Mouse (Mus musculus) embryo, embryonic 11 days (tissue): ENCODE data around the gene Klrb1c.
"Not testable (repeated sequence)": the region's sequence is repeated elsewhere in the genome, so short reads cannot be mapped to it uniquely, and the experiment has no call there.

Experiments
- DNase-seq: peaks from one replicate; pipeline ENCODE4 v3.0.0-alpha.2; 2015

Gene Klrb1c

DNA sequence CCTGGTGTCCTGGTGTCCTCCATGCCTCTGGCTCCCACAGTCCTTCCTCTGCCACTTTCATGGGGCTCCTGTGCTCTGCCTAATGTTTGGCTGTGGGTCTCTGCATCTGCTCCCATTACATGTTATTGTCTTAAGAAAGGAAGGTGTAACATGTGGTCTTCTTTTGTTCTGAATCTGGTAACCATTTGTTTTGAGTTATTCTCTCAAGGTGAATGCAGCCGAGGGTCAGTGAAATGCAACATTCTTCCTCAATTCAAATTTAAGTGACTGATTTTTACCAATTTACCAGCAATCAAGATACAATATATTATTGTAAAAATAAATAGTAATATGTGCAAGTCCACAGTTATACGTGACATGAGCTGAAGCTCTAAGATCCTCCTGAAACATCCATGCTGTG lies at the start of gene Klrb1c:
Klrb1c (minus strand) TSS at position 101 of the 400 bp plus-strand sequence.
- DNase-seq, result no peak

DNA sequence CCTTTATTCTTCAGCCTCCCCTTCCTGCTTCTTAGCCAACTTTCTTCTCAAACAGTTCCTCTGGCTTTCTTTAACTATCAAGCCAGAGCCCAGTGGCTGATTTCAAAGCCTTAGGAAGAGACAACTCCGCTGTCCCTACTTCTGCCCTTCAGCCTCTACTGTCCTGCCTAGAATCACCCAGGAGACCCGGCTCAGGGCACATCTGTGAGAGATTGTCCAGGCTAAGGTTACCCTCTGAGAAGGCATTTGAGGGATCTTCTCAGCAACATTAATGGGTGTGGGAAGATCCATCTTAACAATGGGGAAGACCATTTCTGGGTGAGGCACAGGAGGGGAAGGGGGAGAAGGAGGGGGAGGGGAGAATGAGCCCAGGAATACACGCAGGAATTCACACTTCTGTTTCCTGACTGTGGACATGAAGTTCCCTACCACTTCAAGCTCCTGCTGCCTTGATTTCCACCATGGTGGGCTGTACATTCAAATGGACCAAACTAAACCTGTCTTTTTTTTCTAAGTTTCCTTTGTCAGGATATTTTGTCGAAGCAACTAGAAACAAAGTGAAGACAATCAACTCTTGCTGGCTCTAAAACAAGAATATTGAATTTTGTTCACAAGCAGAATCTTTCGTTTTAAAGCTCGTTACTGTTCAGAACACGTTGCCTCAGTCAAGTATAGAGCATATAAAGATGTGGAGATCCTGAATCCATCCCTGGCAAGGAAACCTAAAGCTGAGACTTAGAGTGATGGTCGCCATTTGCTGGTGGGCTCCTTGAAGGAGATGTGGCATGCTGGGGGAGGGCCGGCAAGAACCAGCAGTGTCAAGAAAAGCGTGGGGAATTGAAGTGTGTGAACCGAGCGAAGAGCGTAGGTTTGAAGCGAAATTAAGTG lies 48.7 kb upstream of the Klrb1c start:
- peak; percentile 71 for DNase-seq

DNA sequence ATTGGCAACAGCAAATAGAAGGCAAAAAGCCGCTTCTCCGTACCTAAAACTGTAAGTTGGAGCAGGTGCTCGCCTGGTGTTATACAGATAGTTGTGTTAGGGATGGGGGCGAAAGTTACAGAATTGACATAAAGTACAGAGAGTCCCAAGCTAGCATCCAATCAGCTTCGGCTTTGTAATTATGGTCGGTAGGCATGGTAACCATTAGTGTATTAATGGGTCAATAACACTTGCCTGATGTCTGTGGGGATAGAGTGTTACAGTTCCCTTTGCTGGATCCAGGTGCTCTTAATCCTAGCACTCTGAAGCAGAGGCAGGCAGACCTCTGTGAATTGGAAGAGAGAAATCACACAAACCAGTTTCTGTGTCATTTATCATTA lies 47.9 kb upstream of the Klrb1c start:
- peak; percentile 10 for DNase-seq

DNA sequence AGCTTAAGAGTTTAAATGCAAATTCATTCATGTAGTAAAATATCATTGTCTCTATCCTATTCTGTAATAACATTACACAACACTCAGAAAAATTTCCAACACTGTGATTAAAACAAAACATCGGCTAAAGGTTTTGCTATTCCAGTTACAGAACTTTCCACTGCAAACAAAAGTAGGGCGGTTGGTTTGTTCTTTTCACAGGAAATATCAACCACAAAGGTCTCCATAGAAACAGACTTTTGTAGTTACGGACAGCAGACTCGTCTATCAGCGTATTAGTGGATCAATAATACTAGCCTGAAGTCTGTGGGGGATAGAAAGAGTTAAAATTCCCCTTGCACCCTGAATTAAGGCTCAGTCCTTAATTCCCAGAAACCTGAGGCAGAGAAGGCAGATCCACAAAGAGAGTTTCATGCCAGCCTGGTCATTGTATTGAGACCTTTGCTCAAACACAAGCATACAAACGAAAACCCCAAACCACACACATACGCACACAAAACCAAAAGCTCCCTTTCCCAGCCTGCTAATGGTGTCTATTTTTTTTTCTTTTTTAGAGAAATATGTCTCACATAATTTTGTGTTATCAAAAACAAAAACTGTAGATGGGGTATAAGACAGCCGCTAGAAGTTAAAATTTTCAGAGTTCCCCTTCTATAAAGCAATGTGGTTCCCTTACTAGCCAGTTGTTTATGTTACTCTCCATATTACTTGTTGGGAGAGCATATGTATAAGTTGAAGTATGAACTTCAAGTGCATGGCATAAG lies 47.4 kb upstream of the Klrb1c start:
- DNase-seq, result no peak

DNA sequence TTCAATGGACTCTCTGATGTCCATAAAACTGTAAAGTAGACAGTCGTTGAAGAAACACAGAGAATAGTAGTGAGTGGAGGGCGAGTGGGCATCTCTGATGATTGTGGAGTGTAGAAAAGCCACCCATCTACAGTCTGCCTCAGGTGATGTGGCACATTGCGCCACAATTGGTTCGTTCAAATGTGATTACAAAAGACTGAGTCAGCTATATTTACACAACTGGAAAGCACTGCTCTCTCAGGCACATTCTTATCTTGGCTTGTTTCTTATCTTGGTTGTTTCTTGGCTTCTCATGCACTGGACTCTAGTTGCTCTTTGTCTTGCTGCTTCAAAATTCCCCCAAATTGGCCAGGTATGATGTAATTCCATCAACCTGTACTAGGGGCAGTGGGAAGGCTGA lies 46.6 kb upstream of the Klrb1c start:
- no peak for DNase-seq

DNA sequence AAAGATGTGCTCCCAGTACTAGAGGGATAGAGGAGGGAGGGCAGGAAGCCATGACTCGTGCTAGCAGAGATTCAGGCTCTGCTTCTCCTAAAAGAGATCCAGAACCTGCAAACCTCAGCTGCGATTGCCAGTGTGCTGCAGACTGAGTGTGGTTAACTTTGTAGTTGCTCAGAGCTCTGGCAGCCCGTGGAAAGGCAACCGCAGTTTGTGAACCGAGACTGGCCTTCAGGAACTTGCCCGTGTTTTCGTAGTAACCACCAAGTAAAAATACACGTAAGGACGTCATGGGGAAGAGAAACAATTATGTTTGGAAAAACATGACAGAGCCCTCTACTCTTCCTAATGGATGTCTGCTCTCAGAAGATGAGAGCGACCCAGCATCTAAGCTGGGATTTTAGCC lies 44.0 kb upstream of the Klrb1c start:
- DNase-seq, result no peak

DNA sequence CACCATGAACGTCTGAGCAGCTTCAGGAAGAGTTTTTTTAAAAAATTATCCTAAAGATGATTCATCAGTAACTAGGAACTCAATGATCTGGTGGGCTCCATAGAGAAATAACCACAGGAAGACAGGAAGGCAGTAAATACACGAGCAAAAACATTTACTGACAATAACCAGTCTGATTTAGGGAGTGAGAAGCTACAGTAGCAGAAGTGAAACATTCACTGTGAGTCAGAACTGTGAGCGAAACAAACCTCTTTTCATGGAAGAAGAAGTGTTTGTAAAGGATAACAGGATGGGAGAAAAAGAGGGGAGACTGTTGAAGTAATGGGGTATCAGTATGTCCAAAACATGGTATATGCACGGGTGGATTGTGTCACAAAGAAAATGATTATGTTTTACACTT lies 40.8 kb upstream of the Klrb1c start:
- DNase-seq, result no peak

DNA sequence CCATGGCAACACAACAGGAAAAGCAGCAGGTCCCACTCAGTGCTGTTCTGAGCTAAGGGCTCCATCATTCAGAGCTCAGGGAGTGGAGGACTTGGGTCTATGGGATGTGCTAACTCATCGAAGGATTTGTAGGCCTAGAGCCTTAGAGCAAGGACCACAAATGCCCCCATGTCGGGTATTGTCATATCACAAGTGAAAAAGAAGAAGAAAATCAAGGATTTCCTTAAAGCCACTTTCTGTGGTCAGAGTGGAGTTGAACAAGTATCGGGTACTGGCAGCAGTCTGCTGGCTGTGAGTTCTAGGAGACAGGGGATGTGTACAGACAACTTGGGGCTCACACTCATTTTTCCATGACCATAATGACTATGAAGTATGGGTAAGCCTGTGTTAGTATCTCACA lies 37.8 kb upstream of the Klrb1c start:
- DNase-seq, result no peak

DNA sequence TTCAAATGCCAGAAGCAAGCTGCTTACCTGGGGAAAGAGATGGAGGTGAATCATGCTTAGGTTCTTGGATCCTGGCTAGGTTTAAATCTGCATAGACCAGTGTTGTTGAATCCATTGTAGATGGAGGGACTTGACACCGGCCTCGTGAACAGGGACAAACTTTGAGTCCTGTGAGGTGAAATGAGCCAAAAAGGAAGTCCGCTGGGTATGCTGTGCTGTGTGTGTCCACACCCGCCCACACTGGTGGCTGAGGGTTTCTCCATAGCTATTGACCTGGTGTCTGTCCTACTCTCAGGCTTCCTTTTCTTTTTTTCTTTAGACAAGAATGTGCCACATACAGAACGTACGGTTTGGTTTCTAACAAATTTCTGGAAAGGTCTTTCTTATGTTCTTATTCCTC lies 37.1 kb upstream of the Klrb1c start, which contains the start of the genes Gm44511 and Klrb1b:
Gm44511 (minus strand) TSS at position 184 of the 400 bp plus-strand sequence.
Klrb1b (minus strand) TSS at position 200 of the 400 bp plus-strand sequence.
- no peak for DNase-seq

DNA sequence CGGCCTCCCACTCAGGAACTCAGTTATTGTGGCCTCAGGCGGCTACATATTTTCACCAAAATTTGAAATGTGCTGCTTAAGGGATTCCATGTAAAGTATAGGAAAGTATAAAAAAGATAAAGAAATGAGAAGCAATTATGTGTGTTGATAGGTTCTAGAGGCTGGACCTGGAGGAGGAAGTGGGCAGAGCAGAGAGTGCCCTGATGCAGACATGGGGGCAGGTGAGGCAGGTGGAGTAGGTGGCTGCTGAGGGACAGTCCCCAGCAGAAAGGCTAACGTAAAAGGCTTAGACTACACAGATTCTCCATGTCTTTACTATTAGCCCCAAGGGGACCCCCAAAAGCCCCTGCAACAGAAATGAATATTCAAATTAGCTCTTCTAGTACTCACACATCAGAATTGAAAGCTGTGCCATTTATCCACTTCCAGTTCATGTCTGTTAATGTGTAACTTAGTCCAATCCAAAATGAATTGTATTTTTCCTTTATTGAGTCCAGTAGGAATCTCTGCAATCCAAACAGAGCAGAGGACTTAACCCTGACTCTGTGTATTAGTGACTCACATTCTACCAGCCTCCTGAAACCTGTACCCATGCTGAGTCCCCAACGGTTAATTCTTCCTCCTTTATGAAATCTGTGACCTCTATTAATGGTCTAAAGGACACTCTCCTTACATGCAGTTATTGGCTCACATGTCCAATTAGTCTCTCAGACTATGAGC lies 29.2 kb upstream of the Klrb1c start:
- DNase-seq, result no peak

DNA sequence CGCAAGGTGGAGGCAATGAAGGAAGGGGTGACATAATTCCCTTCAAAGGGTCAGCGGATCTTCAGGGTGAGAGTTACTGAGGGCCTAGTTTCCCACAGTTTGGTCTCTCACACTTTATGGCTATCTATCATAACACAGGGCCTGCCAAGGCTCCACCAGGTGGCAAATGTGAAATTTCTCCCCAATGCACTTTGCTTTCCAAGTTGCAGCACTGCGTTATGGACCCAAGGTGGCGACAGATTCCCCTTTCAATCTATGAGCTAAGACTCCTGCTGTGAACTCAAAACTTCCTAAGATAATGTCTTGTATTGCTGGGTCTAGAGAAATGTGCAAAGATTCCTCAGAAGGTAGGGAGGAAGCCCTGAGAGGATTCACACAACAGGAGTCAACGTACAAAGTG lies 19.5 kb upstream of the Klrb1c start:
- DNase-seq, result peak; percentile 41

DNA sequence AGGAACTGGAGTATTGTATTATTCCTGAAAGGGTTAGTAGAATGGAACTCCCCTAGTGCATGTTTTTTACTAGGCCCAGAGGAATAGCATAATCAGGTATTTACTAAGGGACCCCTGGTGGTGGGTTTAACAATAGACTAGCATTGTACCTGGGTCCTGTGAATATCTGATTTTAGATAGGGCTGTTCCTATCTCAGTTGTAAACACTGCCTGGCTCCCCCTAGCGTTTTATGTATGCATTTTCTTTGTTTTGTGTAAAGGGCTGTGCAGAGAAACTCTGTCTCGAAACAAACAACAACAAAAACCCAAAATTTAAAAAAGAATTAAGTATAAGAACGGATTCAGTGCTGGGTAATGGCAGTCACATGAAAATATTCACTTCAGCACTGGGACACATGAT lies 18.0 kb upstream of the Klrb1c start:
- DNase-seq, result peak; percentile 13

DNA sequence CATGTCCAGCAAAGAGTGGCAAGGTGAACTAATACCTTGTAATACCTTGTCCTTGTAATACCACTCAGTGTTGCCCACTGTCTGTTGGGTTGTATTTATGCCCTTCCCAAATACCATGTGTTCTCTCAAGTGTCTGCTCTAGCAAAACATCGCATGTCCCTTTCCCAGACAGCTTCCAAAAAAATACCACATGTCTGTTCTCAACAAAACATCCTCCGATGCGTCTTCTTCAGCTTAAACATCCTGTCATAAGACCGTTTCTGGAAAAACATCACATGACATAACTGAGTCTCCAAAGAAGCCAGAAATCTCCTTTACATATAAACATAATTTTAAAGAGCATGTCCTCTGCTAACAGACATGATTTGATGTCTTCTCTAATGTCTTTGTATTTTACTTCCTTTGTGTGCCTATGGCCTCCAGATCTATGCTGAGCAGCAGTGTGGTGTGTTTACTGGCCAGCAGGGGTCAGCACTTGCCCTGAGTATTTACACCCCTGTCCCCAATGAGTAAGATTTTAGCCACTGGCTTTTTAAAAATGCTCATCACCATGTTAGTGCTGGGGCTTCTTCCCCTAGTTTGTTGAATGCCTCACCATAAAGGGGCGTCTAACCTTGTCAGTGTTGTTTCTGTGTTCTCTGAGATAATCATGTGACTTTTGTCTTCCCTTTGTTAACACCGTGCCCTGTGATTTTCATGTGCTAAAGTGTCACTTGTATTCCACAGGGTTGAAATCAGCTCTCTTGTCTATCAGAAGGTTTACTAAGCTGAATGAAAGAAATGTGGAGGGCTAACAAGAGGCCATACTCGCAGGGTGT lies 16.0 kb upstream of the Klrb1c start:
- peak; percentile 74 for DNase-seq

DNA sequence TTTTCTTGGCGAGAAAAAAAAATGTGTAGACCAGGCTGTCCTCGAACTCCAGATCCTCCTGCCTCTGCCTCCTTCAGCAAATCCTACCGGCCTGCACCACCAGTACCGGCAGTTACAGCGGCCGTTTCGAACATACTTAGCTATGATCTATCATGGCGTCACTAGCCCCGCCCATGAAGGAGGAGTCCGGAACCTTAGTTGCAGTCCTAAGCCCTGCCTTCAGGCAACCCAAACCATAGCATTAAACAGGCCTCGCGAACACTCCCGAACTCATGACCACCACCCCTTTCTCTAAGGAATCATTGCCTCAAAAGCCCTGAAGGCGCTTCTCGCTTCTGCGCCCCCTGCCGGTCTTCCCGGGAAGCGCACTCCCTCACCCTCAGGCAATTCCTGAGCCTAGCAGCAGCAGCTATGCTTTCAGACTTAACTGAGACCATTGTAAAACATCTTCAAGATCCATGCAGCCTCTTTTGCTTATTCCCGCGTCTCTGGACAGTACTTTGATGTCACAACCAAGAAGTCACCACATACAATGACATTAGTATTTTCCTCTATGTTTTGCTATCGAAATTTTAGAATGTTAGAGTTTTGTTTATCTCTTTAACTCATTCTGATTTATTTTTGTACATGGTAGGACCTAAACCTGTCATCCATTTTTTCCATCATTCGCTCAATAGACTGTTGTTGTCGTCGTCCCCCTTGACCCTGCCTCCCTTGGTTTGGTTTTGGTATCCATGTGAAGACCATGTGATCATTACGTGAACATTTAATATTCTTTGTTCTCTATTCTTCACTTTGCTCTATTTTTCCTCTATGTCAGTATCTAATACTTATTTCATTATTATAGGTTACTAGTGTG lies 14.2 kb upstream of the Klrb1c start:
- peak; percentile 93 for DNase-seq

DNA sequence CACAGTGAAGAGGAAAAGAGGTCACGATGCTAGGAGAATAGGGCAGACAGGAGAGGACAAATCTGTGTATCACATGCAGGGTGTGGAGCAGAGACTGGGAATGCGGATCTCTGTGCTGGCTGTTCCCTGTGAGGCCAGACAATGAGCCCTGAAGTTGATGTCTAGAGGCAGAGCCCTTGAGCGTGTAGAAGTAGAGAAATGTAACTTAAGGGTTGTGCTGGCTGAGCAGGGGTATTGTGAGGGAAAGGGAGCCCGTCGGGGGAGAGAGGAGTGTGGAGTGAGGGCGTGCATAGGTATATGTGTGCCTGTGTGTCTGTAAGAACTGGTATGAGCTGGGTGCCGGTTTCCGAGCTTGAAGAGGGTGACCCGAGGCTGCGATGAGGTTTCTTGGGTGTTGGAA lies 13.5 kb upstream of the Klrb1c start:
- no peak for DNase-seq

DNA sequence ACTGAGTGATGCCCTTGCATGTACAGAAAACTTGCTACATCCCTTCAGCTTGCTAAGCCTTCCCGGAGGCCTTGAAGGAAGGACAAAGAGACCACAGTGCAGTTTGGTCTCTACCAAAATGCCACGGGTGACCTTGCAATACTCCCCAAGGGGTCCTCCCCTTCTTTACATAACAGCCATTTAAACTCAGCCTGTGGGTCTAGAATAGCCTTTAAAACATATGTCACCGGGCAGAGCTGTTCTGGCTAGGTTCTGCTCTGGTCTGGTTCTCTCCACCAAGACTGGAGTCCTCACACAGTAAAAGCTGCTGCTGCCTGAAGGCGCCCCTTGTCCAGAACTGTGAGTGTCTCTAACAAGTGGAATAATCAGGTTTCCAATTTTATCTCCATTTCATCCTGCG lies 11.7 kb upstream of the Klrb1c start:
- DNase-seq, result not testable (repeated sequence)

DNA sequence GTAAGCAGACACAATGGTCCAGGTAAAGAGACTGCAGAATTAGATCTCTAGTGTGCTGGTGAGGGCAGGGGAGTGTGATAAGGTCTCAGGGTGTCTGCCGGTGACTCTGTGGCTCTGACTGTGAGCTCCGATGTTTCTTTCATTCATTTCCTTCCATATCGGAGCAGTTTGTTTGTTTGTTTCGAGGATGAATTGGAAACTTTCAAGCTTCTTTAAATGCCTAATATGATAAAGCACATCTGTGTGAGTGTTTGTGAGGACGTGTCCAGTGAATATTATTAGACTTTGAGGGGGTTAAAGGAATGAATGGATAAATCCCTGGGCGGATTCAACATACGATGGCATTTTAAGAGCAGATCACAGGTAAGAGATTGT lies 10.9 kb upstream of the Klrb1c start:
- DNase-seq, result no peak

DNA sequence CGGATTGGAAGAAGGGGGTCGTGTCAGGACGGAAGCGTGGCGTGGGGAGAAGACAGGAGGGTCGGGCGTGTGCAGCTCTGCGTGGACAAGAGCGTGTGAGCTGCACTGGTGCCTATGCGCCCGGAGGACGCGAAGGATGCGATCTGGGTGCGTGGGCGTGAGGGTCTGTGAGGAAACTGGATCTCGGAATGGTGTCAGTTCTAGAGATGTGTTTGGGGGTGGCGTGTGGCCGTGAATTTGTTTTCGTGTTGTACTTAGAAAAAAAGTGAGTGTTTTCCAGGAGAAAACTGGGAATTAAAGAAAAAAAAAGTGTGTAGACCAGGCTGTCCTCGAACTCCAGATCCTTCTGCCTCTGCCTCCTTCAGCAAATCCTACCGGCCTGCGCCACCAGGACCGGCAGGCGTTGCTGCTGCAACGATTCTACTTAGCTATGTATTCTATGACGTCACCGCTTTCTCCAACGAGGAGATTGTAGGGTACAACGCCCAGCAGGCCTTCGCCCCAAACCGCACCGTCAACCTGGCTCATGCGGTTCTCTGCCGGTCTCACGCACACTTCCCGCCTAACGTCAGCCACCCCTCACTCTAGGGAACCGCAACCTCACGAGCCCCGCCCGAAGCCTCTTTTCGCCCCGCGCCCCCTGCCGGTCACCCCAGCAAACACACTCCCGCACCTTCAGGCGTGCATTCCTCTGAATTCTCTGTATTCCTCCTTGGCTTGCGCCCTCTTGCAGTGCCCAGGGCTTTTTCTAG lies 10.3 kb upstream of the Klrb1c start:
- DNase-seq, result peak; percentile 84

DNA sequence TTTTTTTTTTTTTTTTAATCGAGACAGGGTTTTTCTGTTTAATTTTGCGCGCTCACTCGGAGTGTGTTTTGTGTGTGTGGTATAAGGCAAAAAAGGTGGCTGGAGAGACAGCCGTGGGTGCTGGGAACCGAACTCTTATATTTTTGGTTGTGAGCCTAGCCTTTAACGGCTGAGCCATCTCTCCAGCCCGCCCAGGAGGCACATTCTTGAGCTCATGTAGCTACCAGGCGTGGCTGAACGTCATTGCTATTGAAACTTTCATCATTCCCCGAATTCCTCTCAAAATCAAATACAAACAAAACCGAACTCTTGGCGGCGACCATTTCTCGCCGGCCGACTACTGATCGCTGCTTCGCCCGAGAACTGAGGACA lies 9.7 kb upstream of the Klrb1c start:
- peak; percentile 79 for DNase-seq

DNA sequence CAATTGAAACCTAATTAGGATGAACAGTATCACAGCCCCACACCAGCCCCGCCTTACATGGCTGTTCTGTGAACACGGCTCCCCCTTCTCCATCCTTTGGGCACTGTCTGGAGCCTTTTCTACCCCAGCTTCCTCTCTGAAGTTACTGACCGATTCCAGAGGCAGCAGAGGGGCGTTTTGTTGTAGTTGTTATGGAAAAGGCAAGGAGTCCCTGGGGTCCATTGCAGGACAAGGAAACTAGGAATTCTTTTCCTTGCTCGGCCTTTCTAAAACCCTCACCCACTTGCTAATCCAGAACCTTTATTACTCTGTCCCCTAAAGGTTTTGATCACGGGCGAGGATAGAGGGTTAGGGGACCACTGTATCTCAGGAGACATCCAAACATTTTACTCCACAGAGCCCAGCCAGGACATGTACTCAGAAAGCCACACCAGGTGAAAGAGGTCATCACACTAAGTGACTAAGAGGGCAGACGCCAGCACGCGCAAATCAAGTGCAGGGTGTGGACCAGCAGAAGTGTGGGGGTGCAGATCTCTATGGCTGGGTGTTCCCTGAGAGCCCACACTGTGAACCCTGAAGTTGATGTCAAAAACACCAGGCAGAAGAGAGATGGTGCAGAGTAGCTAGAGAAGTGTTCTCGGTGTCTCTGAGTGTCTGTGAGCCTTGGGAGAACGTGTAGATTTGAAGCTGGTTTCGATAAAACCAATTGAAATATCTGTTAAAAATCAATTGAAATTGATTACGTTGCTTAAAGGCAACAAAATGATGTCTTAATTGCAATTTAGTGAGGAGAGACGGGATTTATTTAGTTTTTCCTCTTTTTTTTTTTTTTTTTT lies 9.1 kb upstream of the Klrb1c start:
- DNase-seq, result peak; percentile 54
